Mouse (Mus musculus): ENCODE data around the gene Sema4d.

Gene Sema4d

DNA sequence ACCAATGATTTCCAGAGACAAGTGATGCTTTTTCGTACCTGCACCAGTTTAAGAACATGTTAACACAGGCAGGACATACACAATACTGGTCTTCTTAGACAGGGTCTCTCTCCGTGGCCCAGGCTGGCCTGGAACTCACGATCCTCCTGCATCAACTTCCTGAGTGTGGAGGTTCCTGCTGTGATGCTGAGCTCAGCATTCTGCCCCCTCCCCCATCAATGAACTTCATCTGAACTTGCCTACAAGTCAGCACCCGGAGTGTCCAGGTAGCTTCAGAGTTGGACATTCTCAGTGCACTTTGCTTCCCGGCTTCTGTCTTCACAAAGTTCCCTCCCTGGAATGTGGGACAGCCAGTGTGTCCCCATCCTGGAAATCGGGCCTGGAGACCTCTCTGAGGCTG is 69.0 kb downstream of the Sema4d start:
- Histone ChIP-seq H3K36me3 (ENCODE audit: control insufficient read depth, insufficient read depth, low read length, poor library complexity, severe bottlenecking) (peaks cover 9% of the 10 kb centered on the region; the same call in 1 of the 2 replicates), H3K27me3 (ENCODE audit: control insufficient read depth, insufficient read depth, low read length, poor library complexity, severe bottlenecking) (no peaks in the 10 kb centered on the region)
- no peak for DNase-seq (ENCODE audit: low read depth, low spot score)

DNA sequence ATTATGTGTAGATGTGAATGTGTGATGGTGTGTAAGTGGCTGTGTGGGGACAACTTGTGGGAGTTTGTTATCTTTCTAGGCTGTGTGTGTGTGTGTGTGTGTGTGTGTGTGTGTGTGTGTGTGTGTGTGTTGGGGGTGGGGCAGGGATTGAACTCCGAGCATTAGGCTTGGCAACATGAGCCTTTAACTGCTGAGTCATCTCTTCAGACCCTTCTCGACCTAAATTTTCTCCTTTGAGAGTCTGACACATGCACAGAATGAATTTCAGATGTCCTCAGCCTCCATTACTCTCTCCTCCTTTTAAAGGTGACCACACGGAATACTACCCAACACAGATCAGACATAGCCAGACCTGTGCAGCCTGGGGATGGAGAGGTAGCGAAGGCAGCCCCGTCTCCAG is 70.4 kb downstream of the Sema4d start:
- no peak for DNase-seq (ENCODE audit: low read depth, low spot score)
- Histone ChIP-seq H3K27me3 (ENCODE audit: control insufficient read depth, insufficient read depth, low read length, poor library complexity, severe bottlenecking) (no peaks in the 10 kb centered on the region), H3K36me3 (ENCODE audit: control insufficient read depth, insufficient read depth, low read length, poor library complexity, severe bottlenecking) (peaks cover 13% of the 10 kb centered on the region; the same call in 1 of the 2 replicates)

DNA sequence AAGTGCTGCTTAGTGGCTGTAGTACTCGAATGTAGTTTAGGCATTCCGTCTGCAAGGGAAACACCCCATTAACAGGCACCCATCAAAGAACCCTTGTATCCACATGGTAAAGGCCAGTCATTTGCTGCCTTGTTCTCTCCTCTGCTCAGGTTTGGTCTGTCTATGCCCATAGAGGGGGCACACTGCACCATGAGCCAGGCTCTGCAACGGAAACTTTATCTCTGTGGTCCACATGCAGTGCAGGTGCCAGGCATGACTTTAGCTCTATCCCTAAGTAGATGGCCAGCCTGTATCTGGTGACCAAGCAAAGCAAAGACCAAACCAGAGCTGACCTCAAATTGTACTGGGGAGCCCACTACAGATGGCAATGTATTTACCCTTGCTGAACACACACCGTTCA is 73.0 kb downstream of the Sema4d start:
- DNase-seq (ENCODE audit: low read depth, low spot score), result no peak
- Histone ChIP-seq H3K27me3 (ENCODE audit: control insufficient read depth, insufficient read depth, low read length, poor library complexity, severe bottlenecking) (no peaks in the 10 kb centered on the region), H3K36me3 (ENCODE audit: control insufficient read depth, insufficient read depth, low read length, poor library complexity, severe bottlenecking) (peaks cover 16% of the 10 kb centered on the region; the same call in 1 of the 2 replicates)

DNA sequence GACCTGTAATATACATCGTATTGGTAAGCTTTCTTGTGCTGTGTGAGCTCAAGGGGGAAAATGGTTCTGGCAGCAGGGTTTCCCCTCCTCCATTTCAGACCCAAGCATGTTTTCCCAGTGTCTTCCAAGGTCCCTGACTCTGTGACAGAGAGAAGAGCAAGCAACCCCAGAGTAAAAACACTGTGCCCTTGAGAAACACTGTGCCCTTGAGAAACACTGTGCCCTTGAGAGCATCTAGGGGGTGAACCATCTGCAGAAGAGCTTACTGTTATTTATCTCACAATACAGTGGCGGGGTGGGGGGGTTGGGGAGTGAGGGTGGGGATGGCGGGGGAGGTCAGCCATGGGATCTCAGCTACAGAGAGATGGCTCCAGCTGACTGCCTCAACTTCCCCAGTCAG is 74.3 kb downstream of the Sema4d start:
- no peak for DNase-seq (ENCODE audit: low read depth, low spot score)

DNA sequence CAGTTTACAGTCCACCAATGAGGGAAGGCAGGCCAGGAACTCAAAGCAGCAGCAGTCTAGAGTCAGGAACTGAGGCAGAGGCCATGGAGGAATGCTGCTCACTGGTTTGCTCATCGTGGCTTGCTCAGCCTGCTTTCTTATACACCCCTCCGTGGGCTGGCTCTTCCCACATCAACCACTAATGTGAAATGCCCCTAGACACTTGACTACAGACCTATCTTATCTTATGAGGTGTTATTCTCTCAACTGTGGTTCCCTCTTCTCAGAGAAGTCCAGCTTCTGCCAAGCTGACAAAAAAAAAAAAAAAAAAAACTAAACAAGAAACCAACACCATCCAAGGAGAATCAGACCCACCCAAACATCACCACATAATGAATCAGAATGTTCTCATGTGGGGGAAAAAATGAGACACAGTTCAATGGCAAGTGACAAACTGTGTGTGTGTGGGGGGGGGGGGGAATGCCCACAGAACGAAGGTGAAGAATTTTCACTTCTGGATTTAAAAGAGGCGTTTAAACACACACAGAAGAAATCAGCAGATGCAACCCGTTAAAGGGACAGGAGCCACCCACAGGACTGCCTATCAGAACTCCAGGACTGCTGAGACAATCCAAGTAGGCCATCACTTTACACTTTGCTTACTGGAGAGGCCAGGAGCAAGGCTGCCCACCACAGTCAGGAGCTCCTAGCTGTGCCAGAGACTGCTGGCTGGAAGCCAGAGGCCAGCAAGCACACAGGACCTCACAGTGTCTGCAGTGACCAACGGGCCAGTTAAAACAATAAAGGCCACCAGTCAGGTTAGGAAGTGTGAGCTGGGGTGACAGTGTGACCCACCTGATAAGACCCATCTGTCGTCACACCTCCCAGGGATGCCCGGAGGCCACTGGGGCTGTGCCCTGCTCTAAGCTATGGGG is 76.9 kb downstream of the Sema4d start:
- Histone ChIP-seq H3K36me3 (ENCODE audit: control insufficient read depth, insufficient read depth, low read length, poor library complexity, severe bottlenecking) (peaks cover 34% of the 10 kb centered on the region), H3K27me3 (ENCODE audit: control insufficient read depth, insufficient read depth, low read length, poor library complexity, severe bottlenecking) (no peaks in the 10 kb centered on the region)
- no peak for DNase-seq (ENCODE audit: low read depth, low spot score)

More for the DNA sequence above, 74.3 kb downstream of the Sema4d start:
- Histone ChIP-seq H3K36me3 (ENCODE audit: control insufficient read depth, insufficient read depth, low read length, poor library complexity, severe bottlenecking) (peaks cover 23% of the 10 kb centered on the region), H3K27me3 (ENCODE audit: control insufficient read depth, insufficient read depth, low read length, poor library complexity, severe bottlenecking) (no peaks in the 10 kb centered on the region)

DNA sequence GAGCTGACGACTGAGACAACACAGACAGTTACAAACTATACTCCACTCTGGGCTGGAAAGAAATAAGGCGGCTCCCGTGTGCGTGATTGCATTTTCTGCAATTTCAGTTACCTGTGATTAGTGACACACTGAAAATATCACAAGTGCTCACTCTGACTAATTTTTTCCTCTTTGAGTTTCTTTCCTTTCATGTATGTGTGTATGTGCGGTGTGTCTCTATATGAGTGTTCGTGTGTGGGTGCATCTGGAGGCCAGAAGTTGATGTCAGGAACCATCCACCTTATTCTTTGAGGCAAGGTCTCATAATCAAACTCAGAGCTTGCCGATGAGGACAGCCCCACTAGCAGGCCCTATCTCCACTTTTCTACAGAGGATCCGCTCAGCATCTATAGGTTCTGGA is 81.5 kb downstream of the Sema4d start:
- Histone ChIP-seq H3K27me3 (ENCODE audit: control insufficient read depth, insufficient read depth, low read length, poor library complexity, severe bottlenecking) (no peaks in the 10 kb centered on the region), H3K36me3 (ENCODE audit: control insufficient read depth, insufficient read depth, low read length, poor library complexity, severe bottlenecking) (peaks cover 32% of the 10 kb centered on the region)
- no peak for DNase-seq (ENCODE audit: low read depth, low spot score)

DNA sequence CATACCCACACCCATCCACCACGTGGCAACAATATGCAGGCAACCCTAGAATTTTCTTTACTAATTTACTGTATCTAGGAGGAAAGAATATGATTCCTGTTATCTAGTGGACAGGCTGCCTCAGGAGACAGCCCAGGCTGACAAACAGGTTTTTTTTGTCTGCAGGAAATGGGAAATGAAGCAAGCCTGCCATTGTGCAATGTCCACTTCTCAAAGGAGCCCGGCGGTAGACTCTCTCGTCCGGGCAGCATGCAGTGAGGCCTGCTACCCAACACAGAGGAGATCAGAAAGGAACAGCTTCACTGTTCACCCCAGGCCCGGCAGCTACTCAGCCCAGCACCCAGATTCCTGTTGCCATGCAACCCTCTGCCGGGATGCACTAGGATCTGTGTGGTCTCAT is 82.8 kb downstream of the Sema4d start:
- Histone ChIP-seq H3K27me3 (ENCODE audit: control insufficient read depth, insufficient read depth, low read length, poor library complexity, severe bottlenecking) (no peaks in the 10 kb centered on the region), H3K36me3 (ENCODE audit: control insufficient read depth, insufficient read depth, low read length, poor library complexity, severe bottlenecking) (peaks cover 32% of the 10 kb centered on the region)
- no peak for DNase-seq (ENCODE audit: low read depth, low spot score)

DNA sequence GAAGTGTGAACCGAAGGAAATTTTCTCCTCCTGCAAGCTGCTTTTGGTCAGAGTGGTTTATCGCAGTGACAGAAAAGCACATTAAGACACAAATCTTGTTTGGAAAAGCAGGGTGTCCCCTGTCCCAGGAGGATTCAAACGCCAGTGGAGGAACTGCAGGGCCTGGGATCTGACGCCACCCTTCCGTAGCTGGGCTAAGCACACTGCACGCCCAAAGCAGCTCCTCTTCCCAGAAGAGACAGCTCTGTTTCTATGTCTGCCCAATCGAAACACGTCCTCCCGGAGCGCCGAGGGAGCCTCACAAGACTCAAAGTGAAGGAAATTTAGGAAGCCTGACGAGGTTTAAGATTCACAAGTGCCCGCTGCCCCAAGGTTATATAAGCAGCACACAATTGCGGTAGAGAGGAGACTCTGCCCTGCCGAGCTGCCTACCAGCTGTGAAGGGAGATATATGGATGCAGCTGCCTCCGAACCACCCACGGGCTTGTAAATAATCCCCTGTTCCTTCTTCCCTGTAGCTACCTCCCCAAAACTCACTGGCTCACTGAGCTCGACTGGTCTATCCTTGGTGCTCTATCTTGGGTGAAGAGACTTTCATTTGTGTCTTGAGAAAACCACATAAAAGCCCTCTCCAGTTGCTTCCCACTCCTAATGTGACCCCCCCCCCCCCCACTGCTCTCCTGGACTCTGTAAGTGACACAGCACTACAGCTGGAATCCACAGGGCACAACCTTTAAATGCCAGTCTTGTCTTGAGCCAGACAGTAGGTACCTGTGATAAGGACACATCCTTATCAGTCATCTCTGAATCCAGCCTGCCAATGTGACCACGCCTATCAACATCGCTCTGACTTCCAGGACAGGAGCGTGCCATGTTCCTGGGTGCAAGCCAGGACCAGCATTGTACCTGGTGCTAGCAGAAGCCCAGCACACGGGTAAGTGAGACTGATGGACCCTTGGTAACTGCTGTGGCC is 87.4 kb downstream of the Sema4d start:
- H3K27me3 ChIP-seq (ENCODE audit: control insufficient read depth, insufficient read depth, low read length, poor library complexity, severe bottlenecking), result no peaks in the 10 kb centered on the region
- peaks cover 21% of the 10 kb centered on the region for H3K36me3 ChIP-seq (ENCODE audit: control insufficient read depth, insufficient read depth, low read length, poor library complexity, severe bottlenecking)
- no peak for DNase-seq (ENCODE audit: low read depth, low spot score)

DNA sequence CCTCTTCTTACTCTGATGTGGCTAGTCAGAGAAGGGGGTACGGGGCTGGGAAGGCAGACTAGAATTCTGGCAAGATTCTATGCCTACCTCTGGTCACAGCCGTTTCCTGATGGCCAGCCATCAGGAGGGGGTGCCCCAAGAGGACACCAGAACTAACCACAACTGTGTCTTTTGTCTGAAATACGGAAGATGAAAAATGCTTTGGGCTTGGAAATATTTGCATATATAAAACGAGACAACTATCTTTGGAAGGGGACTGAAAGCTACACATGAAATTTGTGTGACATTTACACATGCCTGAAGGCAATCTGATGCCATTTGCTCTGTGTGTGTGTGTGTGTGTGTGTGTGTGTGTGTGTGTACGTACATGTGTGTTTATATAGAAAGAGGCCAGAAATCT is 89.7 kb downstream of the Sema4d start:
- DNase-seq (ENCODE audit: low read depth, low spot score), result no peak
- Histone ChIP-seq H3K27me3 (ENCODE audit: control insufficient read depth, insufficient read depth, low read length, poor library complexity, severe bottlenecking) (no peaks in the 10 kb centered on the region), H3K36me3 (ENCODE audit: control insufficient read depth, insufficient read depth, low read length, poor library complexity, severe bottlenecking) (peaks cover 11% of the 10 kb centered on the region)

DNA sequence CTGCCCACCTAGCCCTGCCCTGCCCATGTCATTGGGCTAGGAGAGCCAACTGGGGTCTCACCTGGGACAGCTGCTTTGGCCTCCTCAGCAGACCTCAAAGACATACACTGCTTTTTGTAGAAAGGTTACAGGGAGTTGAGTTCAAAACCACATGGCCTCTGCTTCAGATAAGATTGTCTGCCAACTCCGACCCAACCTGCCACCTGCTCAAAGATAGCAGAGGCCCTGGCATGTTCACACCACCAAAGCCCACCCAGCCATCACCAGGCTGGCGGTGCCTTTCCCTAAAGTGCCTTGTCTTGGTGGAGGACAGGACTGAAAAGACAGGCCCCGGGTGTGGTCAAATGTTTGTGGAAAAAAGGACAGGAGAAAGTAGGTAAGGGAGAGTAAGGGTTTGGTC is 95.2 kb downstream of the Sema4d start:
- H3K36me3 ChIP-seq (ENCODE audit: control insufficient read depth, insufficient read depth, low read length, poor library complexity, severe bottlenecking), result peaks cover 5% of the 10 kb centered on the region
- no peaks in the 10 kb centered on the region for H3K27me3 ChIP-seq (ENCODE audit: control insufficient read depth, insufficient read depth, low read length, poor library complexity, severe bottlenecking)
- no peak for DNase-seq (ENCODE audit: low read depth, low spot score)

DNA sequence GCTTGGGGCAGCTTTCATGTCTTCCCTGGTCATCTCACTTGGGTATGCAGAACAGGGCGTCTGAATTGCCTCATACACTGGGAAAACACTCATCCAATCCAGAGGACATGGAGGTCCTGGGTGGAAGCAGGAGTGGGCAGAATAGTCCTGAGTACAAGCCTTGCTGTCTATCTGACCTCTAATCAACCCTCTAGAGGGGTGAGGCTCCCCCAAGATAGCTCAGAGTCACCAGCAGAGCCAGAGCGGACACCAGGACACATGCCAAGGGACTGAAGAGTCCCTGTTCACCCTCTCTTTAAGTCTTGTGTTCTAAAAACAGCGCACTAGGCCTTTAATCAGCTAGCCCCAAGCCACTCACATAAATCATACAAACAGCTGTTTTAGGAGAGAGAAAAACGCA is 95.7 kb downstream of the Sema4d start:
- Histone ChIP-seq H3K27me3 (ENCODE audit: control insufficient read depth, insufficient read depth, low read length, poor library complexity, severe bottlenecking) (no peaks in the 10 kb centered on the region), H3K36me3 (ENCODE audit: control insufficient read depth, insufficient read depth, low read length, poor library complexity, severe bottlenecking) (peaks cover 5% of the 10 kb centered on the region)
- DNase-seq (ENCODE audit: low read depth, low spot score), result no peak

DNA sequence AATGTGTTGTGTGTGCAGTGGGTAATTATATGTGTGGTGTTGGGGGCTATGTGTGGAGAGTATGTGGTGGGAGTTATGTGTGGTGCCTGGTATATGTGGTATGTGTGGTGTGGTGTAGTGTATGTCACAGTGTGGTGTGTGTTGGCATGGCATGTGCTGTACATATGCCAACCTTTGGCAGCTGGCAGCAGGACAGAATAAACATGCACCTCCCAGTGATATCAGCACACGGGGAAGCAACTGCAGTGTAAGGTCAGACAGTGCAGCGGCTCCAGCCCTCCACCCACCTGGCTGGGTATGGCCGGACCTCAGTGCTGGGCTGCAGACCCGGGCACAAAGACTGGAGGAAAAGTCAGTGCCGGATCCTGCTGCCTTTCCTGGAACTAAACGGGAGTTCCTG is 96.1 kb downstream of the Sema4d start:
- Histone ChIP-seq H3K27me3 (ENCODE audit: control insufficient read depth, insufficient read depth, low read length, poor library complexity, severe bottlenecking) (no peaks in the 10 kb centered on the region), H3K36me3 (ENCODE audit: control insufficient read depth, insufficient read depth, low read length, poor library complexity, severe bottlenecking) (peaks cover 3% of the 10 kb centered on the region)
- no peak for DNase-seq (ENCODE audit: low read depth, low spot score)

DNA sequence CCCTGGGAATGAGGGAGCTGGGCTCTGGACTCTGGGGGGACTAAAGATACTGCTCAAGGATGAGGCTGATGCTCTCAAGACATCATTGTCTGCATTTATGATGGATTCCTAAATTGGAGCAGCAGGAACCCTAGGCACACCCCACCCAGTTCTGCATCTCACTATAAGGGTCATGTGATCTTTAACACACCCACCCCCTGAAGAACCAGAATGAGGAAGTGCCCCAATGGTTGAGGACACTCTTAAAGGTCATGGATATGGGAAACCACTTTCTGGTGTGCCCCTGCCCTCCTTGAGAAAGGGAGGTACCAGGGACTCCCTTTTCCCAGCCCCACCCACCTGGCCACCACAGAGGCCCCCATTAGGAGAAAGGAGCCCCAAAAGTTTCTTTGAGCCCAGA is 97.1 kb downstream of the Sema4d start:
- DNase-seq (ENCODE audit: low read depth, low spot score), result peak; percentile 34
- Histone ChIP-seq H3K36me3 (ENCODE audit: control insufficient read depth, insufficient read depth, low read length, poor library complexity, severe bottlenecking) (peaks cover 3% of the 10 kb centered on the region), H3K27me3 (ENCODE audit: control insufficient read depth, insufficient read depth, low read length, poor library complexity, severe bottlenecking) (no peaks in the 10 kb centered on the region)

DNA sequence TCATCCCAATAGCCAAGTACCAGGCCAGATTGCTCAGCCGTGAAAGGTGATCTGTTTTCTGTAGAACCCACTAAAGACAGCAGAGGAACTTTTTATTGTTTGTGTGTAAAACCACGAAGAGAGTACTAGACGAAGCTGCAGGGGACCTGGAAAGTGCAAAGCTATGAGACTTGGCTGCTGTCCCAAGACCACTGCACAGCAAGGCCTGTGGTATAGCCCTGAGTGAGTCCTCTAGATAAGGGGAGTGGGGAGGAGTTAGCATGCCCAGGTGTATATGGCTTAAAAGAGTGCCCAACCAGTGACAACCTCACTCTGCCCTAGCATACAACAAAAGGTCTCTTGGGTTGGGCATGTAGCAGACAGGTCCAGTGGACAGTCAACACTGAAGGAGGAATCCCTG is 104.9 kb downstream of the Sema4d start:
- DNase-seq (ENCODE audit: low read depth, low spot score), result no peak
- H3K27me3 ChIP-seq (ENCODE audit: control insufficient read depth, insufficient read depth, low read length, poor library complexity, severe bottlenecking), result no peaks in the 10 kb centered on the region
- peaks cover 1% of the 10 kb centered on the region for H3K36me3 ChIP-seq (ENCODE audit: control insufficient read depth, insufficient read depth, low read length, poor library complexity, severe bottlenecking)

DNA sequence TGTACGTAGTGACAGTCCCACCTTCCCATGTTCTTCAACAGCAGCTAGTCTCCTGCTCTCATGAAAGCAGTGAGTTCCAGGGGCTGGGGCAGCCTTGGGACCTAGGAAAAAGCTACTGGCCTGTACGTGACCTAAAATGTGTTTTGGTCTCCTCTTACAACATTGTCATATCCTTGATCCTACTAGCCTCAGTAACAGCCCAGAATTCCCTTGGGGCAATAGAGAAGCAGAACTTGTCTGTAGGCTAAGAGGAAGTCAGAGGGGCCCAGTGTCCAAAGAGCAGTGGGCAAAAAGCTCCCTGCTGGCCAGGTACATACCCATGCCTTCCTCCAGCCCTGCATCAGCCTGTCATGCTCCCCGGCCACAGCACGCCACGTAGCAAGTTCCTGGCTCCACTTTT is 106.6 kb downstream of the Sema4d start:
- DNase-seq (ENCODE audit: low read depth, low spot score), result peak; percentile 54
- Histone ChIP-seq H3K36me3 (ENCODE audit: control insufficient read depth, insufficient read depth, low read length, poor library complexity, severe bottlenecking) (peaks cover 10% of the 10 kb centered on the region), H3K27me3 (ENCODE audit: control insufficient read depth, insufficient read depth, low read length, poor library complexity, severe bottlenecking) (no peaks in the 10 kb centered on the region)

Data from splenic B cell, adult 2 months (primary cell).